Mouse (Mus musculus) neural tube, embryonic 15.5 days (tissue): ENCODE results near the gene Ciao1. TPM values are rescaled to one million over a fixed set of nuclear protein-coding genes. Genes with fewer than 3 reads are reported as not detected.

Source experiments
- polyA plus RNA-seq: library from polyadenylated mRNA; unstranded; fragments of >200 nt; fragmentation: Nextera tagmentation; extraction: Ambion mirVana; gene quantifications from 2 replicates; pipeline ENCODE4 v1.2.1, GENCODE M21; 2015

Ciao1 gene
- polyA plus RNA-seq, 1 experiment from 2014 or later = 64.6 TPM

Other genes starting within 250 kb of the Ciao1 start
- 11.4 and 11.8 TPM in 2 replicates for gene Ap4e1, start 239.1 kb downstream of the Ciao1 start, polyA plus RNA-seq
- 34.4 and 40.9 TPM in 2 replicates for gene Blvra, start 177.2 kb downstream of the Ciao1 start, polyA plus RNA-seq
- 10.2 and 26.5 TPM in 2 replicates for gene Ncaph, start 113.9 kb downstream of the Ciao1 start, polyA plus RNA-seq
- 12.1 and 14.8 TPM in 2 replicates for gene Itpripl1, start 104.4 kb downstream of the Ciao1 start, polyA plus RNA-seq
- 0.64 and 0.92 TPM in 2 replicates for gene 1810024B03Rik, start 39.5 kb downstream of the Ciao1 start, polyA plus RNA-seq
- gene Snrnp200, start 39.4 kb downstream of the Ciao1 start, polyA plus RNA-seq = 40.0 and 45.6 TPM in 2 replicates
- gene Tmem127, start 92 bp upstream of the Ciao1 start, polyA plus RNA-seq = 53.8 and 55.6 TPM in 2 replicates
- gene Stard7, start 22.4 kb upstream of the Ciao1 start, polyA plus RNA-seq = 79.6 and 83.2 TPM in 2 replicates
- 18.2 and 23.1 TPM in 2 replicates for gene Dusp2, start 88.3 kb upstream of the Ciao1 start, polyA plus RNA-seq
- gene Astl, start 90.8 kb upstream of the Ciao1 start, polyA plus RNA-seq = not detected in 2 replicates
- gene Adra2b, start 115.4 kb upstream of the Ciao1 start, polyA plus RNA-seq = 0.60 and 0.72 TPM in 2 replicates
- 0.05 and 0.32 TPM in 2 replicates for gene Gpat2, start 177.4 kb upstream of the Ciao1 start, polyA plus RNA-seq
- 31.2 and 36.4 TPM in 2 replicates for gene Fahd2a, start 196.7 kb upstream of the Ciao1 start, polyA plus RNA-seq